Mouse (Mus musculus) bone marrow macrophage, adult 2 months (primary cell): ENCODE data around the gene Cfap73.

Source experiments
- CTCF ChIP-seq: IDR thresholded peaks from 2 replicates; pipeline ENCODE4 v1.5.1; 2012; ENCODE audit warnings: low read depth, mild to moderate bottlenecking, low read length, moderate library complexity
- POLR2A ChIP-seq: IDR thresholded peaks from 2 replicates; pipeline ENCODE4 v1.6.1; 2012; ENCODE audit warnings: mild to moderate bottlenecking, low read depth, low read length, borderline replicate concordance

GRCm38 (mm10) chr5:120604839-120605238, 29.2 kb downstream of the Cfap73 start:
- TF ChIP-seq POLR2A (no peak), CTCF (peak; percentile 78)
